Mouse (Mus musculus) liver, embryonic 14.5 days (tissue): ENCODE results near the gene Plekhb1.

Source experiments
- CTCF ChIP-seq: IDR thresholded peaks from 2 replicates; pipeline ENCODE4 v1.5.1; 2016; ENCODE audit warnings: antibody characterized with exemption, low read depth, control low read depth
- EP300 ChIP-seq: IDR thresholded peaks from 2 replicates; pipeline ENCODE4 v1.6.1; 2016; ENCODE audit warnings: antibody characterized with exemption, low read depth

DNA sequence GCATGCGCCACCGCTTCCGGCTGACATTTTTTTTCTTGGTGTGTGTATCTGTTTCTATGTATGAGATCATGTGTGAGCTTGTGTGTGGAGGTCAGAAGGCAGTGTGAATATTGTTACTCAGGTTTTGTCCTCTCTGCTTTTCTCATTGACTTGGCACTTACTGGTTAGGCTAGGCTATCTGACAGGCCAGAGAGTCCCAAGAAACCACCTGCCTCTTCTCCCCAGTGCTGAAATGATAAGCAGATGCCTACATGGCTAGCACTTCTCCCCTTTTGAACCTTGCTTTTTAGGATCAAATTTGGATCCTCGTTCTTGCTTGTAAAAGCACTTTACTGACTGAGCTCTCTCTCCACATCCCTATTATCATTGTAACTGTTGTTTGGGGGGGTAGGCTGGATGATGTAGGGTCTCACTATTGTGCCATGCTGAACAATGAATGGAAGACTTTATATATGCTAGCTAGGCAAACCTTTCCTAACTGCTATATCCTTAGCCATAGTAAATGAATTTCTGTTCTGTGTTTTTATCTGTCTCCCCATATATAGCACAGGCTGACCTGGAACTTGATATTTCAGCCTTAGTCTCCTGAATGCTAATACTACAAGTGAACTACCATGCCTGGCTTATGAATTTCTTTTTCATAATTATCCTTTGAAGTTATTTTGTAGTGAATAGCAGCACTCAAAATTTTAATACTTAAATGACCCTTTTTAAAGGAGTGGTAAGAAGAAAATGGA, 45.9 kb downstream of the Plekhb1 start:
- TF ChIP-seq CTCF: no peak
- peak; percentile 78 for TF ChIP-seq EP300
